Mouse (Mus musculus) cortical plate, adult 2 months (tissue): Measurements from ENCODE around the gene Plekhh2.

Experiments
- CTCF ChIP-seq: fragments of 200-500 bp; IDR thresholded peaks from 2 replicates; pipeline ENCODE4 v1.5.1; 2011; ENCODE audit warnings: mild to moderate bottlenecking, control low read depth, low read length; ENCODE audit not compliant: insufficient read depth; ENCODE audit errors: extremely low read depth
- POLR2A ChIP-seq: fragments of 200-500 bp; IDR thresholded peaks from 2 replicates; pipeline ENCODE4 v1.6.1; 2011; ENCODE audit warnings: mild to moderate bottlenecking, low read length, control low read depth; ENCODE audit not compliant: insufficient read depth; ENCODE audit errors: extremely low read depth

DNA sequence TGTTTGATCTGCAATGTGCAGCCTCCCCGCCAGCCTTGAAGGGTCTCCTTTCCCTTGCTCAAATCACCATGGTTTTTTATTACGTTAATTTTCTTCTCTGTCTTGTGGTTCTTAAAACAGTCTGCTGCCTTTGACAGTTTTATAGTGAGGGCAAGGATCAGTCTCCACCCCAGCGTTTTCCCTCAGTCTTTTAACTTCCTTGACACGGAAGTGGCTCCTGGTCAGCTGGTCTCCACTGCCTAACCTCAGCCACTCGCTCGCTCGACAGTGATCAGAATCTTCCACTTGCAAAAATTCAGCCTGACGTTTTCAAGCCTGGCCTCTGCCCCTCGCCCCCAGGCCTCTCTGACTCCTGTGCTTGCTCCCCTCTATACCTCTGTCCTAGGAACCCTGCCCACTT, 154.0 kb downstream of the Plekhh2 start:
- no peak for TF ChIP-seq CTCF
- no peak for TF ChIP-seq POLR2A
